Mouse (Mus musculus) liver, postnatal 0 days (tissue): ENCODE results near the gene Klrb1a. TPM values are rescaled to one million over a fixed set of nuclear protein-coding genes. Genes with fewer than 3 reads are reported as not detected.
"Not testable (repeated sequence)": the region's sequence is repeated elsewhere in the genome, so short reads cannot be mapped to it uniquely, and the experiment has no call there.

Source experiments
- ATAC-seq: fragments of 200-750 bp; cut with Nextera tagmentation; 2 replicates; pipeline ENCODE4 v1.8.0; 2017; ENCODE audit warnings: mild to moderate bottlenecking, moderate library complexity
- DNase-seq: peaks from one replicate; pipeline ENCODE4 v3.0.0-alpha.2; 2016
- H3K27ac ChIP-seq: fragments of 300-500 bp; sonication (generic); 2 replicates; pipeline ENCODE4 v1.5.1; 2014; ENCODE audit warnings: antibody characterized with exemption, moderate library complexity, mild to moderate bottlenecking, low read depth
- H3K27me3 ChIP-seq: fragments of 300-500 bp; sonication (generic); 2 replicates; pipeline ENCODE4 v1.6.1; 2014; ENCODE audit warnings: low read length, control low read depth, mixed read lengths; ENCODE audit not compliant: insufficient read depth
- H3K36me3 ChIP-seq: fragments of 300-500 bp; sonication (generic); replicated peaks from 2 replicates; pipeline ENCODE4 v1.6.1; 2014; ENCODE audit warnings: mild to moderate bottlenecking, control low read depth, low read length, moderate library complexity, mixed read lengths; ENCODE audit not compliant: insufficient read depth
- H3K4me1 ChIP-seq: fragments of 300-500 bp; sonication (generic); 2 replicates; pipeline ENCODE4 v1.6.1; 2014; ENCODE audit warnings: antibody characterized with exemption, mild to moderate bottlenecking, control low read depth; ENCODE audit not compliant: insufficient read depth
- H3K4me2 ChIP-seq: fragments of 300-500 bp; sonication (generic); 2 replicates; pipeline ENCODE4 v1.6.1; 2014; ENCODE audit warnings: low read depth, mild to moderate bottlenecking, low read length, moderate library complexity, mixed read lengths
- H3K4me3 ChIP-seq: fragments of 300-500 bp; sonication (generic); 2 replicates; pipeline ENCODE4 v1.5.1; 2014; ENCODE audit warnings: low read depth, low read length
- H3K9ac ChIP-seq: fragments of 300-500 bp; sonication (generic); replicated peaks from 2 replicates; pipeline ENCODE4 v1.6.1; 2014; ENCODE audit warnings: mild to moderate bottlenecking, moderate library complexity
- H3K9me3 ChIP-seq: fragments of 300-500 bp; sonication (generic); 2 replicates; pipeline ENCODE4 v1.6.1; 2016; ENCODE audit warnings: mild to moderate bottlenecking, control low read depth, low read length, mixed read lengths
- CTCF ChIP-seq: sonication (generic); IDR thresholded peaks from 2 replicates; pipeline ENCODE4 v1.5.1; 2016; ENCODE audit warnings: antibody characterized with exemption, low read depth
- EP300 ChIP-seq: IDR thresholded peaks from 2 replicates; pipeline ENCODE4 v1.6.1; 2016; ENCODE audit warnings: antibody characterized with exemption, low read depth, mild to moderate bottlenecking
- WGBS: fragments of 180-500 bp; shearing (Covaris S2); extraction: QIAGEN DNeasy Blood & Tissue Kit; methylation state at CpG from one replicate; pipeline ENCODE4 v1.1.7; 2014; ENCODE audit not compliant: insufficient replicate concordance; 5-methylcytosine and 5-hydroxymethylcytosine counted together
- polyA plus RNA-seq: library from polyadenylated mRNA; unstranded; fragments of >200 nt; fragmentation: Nextera tagmentation; extraction: Ambion mirVana; gene quantifications from 2 replicates; pipeline ENCODE4 v1.2.1, GENCODE M21; 2015

The Klrb1a gene
- 0.15 and 0.36 TPM in 2 replicates for polyA plus RNA-seq

DNA sequence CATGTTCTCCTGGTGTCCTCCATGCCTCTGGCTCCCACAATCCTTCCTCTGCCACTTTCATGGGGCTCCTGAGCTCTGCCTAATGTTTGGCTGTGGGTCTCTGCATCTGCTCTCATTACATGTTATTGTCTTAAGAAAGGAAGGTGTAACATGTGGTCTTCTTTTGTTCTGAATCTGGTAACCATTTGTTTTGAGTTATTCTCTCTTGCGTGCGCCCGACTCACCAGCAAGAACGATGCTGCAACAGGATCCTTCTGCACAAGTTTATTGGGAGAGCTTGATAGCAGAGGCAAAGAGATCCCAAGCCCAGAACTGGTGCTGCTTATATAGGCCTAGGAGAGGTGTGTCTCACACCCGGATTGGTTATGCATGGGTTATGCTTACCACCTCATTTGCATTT, at the start of gene Klrb1a:
Gene Klrb1a, minus strand, starts transcription at position 101 of the 400 bp plus-strand sequence.
- WGBS: 95% methylated on average over 5 of the region's 5 CpGs

DNA sequence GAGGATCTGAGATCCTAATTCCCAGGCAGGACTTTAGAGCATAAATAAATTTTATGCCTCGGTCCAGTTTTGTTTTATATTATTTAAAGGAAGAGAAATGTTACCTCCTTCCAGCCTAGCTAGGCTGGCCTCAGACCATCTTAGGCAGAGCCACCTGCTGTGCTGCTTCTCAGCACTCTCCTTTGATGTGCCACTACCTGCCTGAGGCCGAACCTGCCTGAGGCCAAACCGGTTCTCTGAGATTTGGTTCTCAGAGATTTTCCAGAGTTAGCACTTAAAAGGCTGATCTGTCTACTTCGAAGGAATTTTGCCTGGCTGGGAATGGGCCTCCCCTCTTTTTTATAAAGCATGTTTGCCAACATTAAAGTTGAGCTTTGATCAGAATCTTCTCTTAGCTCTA, 46.6 kb upstream of the Klrb1a start:
- TF ChIP-seq EP300: no peak
- TF ChIP-seq CTCF: no peak
- Histone ChIP-seq H3K27ac (no peak overlapping the region), H3K9me3 (no peaks in the 10 kb centered on the region), H3K4me2 (no peak overlapping the region), H3K4me3 (no peak overlapping the region), H3K9ac (no peak overlapping the region), H3K36me3 (no peaks in the 10 kb centered on the region), H3K4me1 (no peaks in the 10 kb centered on the region), H3K27me3 (no peaks in the 10 kb centered on the region)
- DNase-seq (no peak), ATAC-seq (no peak)
- WGBS: 61% methylated on average over 4 of the region's 4 CpGs

More for the DNA sequence above, at the start of gene Klrb1a:
- not testable (repeated sequence) for H3K4me3 ChIP-seq, ATAC-seq, H3K9me3 ChIP-seq, H3K4me1 ChIP-seq, H3K27me3 ChIP-seq, DNase-seq, H3K36me3 ChIP-seq, H3K27ac ChIP-seq, H3K4me2 ChIP-seq, H3K9ac ChIP-seq

DNA sequence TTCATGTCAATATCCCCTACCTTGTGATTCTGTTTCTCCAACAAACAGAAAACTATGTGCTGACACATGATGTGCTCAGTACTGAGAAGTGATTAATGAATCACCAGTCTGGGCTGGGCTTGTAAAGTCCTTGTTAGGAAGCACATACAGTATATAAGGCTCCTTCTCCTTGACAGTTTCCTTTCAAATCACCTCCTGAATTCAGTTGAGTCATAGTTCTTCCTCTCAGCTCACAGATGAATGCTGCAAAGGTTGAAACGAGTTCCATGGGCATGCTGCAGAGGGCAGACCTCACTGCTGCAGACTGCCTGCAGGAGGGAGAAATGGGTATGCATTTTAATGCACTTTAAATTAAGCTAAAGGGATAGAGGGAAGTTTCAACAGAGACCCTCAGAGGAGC, 38.9 kb upstream of the Klrb1a start, which contains the start of gene Clec2h:
Gene Clec2h, plus strand, starts transcription at position 180 of the 400 bp plus-strand sequence.
- no peak for DNase-seq
- WGBS: 0% methylated on average over 1 of the region's 1 CpGs
- no peak within 1 kb of the TSS for H3K27ac ChIP-seq

DNA sequence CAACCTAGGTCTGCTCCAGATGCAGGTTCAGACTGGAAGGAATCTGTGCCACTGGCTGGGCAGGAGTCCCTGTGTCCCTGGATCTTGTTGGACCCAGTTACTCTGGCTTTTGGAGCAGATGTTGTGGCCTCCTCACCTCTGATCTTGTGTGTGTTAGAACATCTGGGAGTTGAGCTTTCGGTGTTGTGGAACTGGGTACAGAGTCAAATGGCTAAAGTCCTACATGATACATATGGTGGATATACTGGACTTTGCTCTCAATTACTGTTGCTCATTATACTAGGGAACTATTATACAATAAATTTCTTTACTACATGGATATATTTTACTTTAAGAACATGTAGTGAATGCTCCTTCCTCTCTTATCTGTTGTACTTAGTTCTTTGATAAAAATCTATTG, 37.9 kb upstream of the Klrb1a start:
- Histone ChIP-seq H3K9ac (no peak overlapping the region), H3K27ac (no peak overlapping the region), H3K9me3 (no peaks in the 10 kb centered on the region), H3K4me3 (no peak overlapping the region), H3K4me1 (no peaks in the 10 kb centered on the region), H3K27me3 (no peaks in the 10 kb centered on the region), H3K4me2 (no peak overlapping the region), H3K36me3 (no peaks in the 10 kb centered on the region)
- WGBS: 85% methylated on average over 1 of the region's 1 CpGs
- DNase-seq (no peak), ATAC-seq (no peak)
- TF ChIP-seq CTCF (no peak), EP300 (no peak)

More for the DNA sequence above, 38.9 kb upstream of the Klrb1a start, which contains the start of gene Clec2h:
- ATAC-seq: no peak
- H3K36me3 ChIP-seq: no peaks in the 10 kb centered on the region
- H3K4me1 ChIP-seq: no peaks in the 10 kb centered on the region
- no peak within 1 kb of the TSS for H3K9ac ChIP-seq
- H3K4me3 ChIP-seq: no peak within 1 kb of the TSS
- H3K27me3 ChIP-seq: no peaks in the 10 kb centered on the region
- H3K4me2 ChIP-seq: no peak within 1 kb of the TSS
- H3K9me3 ChIP-seq: no peaks in the 10 kb centered on the region
- TF ChIP-seq CTCF: peak; percentile 41
- TF ChIP-seq EP300: no peak

DNA sequence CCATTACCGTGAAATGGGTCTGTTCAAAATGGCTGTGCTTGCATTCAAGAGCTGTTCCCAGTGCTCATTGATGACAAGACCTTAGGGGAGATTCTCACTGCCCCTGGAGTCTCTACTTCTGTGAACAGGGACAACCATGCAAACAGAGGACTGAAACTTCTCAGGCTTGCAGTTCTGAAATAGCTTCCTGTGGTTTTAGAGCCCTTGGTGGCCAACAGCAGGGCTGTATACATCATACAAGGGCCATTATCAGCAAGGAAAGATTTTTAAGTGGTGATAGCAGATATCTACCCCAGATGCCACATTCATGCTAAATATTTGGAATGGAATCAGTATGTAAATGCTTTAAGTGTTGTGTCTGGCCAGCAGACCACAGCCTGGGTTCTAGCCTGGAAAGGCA, 29.6 kb upstream of the Klrb1a start:
- Histone ChIP-seq H3K27me3 (no peaks in the 10 kb centered on the region), H3K9ac (no peak overlapping the region), H3K36me3 (no peaks in the 10 kb centered on the region), H3K4me2 (no peak overlapping the region), H3K9me3 (no peaks in the 10 kb centered on the region), H3K4me1 (peaks cover 2% of the 10 kb centered on the region; the same call in 1 of the 2 replicates), H3K4me3 (no peak overlapping the region), H3K27ac (no peak overlapping the region)
- no peak for ATAC-seq
- no peak for DNase-seq
- TF ChIP-seq CTCF (no peak), EP300 (no peak)
- WGBS: 67% methylated on average over 1 of the region's 1 CpGs

DNA sequence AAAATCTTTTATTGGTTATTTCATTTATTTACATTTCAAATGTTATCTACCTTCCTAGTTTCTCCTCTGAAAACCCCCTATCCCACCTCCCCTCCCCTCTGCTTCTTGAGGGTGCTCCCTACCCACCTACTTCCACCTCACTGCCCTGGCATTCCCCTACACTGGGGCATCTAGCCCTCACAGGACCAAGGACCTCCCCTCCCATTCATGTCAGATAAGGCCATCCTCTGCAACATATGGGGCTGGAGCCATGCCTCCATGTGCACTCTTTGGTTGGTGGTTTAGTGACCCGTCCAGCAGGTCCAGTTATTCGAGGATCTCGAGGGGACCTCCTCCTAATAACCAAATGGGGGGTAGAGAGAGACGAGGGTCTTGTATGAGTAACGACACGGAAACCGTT, 27.5 kb upstream of the Klrb1a start:
- ATAC-seq, H3K4me2 ChIP-seq, DNase-seq, H3K4me1 ChIP-seq, H3K36me3 ChIP-seq, H3K4me3 ChIP-seq, H3K9me3 ChIP-seq, H3K27me3 ChIP-seq, H3K27ac ChIP-seq, H3K9ac ChIP-seq: not testable (repeated sequence)
- WGBS: 88% methylated on average over 4 of the region's 7 CpGs

DNA sequence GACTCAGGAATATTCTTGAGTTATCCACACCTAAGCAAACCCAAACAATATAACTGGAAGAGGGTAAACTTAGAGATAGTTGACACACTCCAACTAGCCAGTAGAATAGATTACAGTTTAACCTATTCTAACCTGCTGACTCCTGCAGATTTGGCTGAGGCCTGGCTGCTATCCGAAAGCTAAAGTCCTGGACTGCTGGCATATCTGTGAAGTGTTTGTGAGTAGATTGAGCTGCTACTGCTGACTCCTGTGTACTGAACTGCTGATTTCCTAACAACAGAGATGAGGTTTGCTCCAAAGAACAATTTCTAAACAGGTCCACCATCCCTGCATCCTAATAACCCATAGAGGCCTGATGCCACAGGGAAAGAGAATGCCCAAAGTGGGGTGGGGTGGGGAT, 26.9 kb upstream of the Klrb1a start:
- Histone ChIP-seq H3K4me1 (peaks cover 2% of the 10 kb centered on the region; the same call in 1 of the 2 replicates), H3K9ac (no peak overlapping the region), H3K9me3 (no peaks in the 10 kb centered on the region), H3K4me2 (no peak overlapping the region), H3K4me3 (no peak overlapping the region), H3K27me3 (no peaks in the 10 kb centered on the region), H3K27ac (peak overlapping the region; percentile 11; the same call in 1 of the 2 replicates), H3K36me3 (no peaks in the 10 kb centered on the region)
- peak; percentile 74 for ATAC-seq
- no peak for DNase-seq
- no peak for TF ChIP-seq EP300
- 54% methylated on average over 1 of the region's 1 CpGs for WGBS
